Mouse (Mus musculus) embryonic fibroblast, embryonic 13.5 days (primary cell): ENCODE results near the gene Rho.

ENCODE experiments used
- CTCF ChIP-seq: IDR thresholded peaks from 2 replicates; pipeline ENCODE4 v1.5.1; 2011; ENCODE audit warnings: mild to moderate bottlenecking, control low read depth, low read length, moderate library complexity, borderline replicate concordance; ENCODE audit not compliant: insufficient read depth
- POLR2A ChIP-seq: IDR thresholded peaks from 2 replicates; pipeline ENCODE4 v1.6.1; 2011; ENCODE audit warnings: low read depth, mild to moderate bottlenecking, control low read depth, low read length, moderate library complexity

DNA sequence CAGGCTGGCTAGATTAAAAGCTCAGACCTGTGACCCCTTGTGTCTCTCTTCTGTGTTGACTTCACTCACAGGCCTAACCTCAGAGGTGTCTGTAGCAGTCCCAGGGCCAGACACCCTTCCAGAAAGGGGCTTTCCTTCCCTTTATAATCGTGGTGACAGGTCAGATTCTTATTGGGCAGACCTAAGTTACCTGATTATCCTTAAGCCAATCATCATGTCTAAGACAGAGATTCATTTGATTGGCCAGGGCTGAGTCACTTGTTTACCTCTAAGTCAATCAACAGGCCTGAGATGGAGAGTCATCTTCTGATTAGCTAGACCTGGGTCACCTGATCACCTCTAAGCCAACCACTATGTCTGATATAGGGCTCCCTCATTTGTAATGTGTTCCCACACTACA lies 7.2 kb downstream of the Rho start:
- TF ChIP-seq CTCF (no peak), POLR2A (no peak)
